Mouse (Mus musculus): ENCODE results near the gene Ogfod1. TPM values are rescaled to one million over a fixed set of nuclear protein-coding genes. Genes with fewer than 3 reads are reported as not detected.

The Ogfod1 gene
- 10 to 100 TPM; 16.7 to 23.2 (median 22.4) TPM for polyA plus RNA-seq (2017; shearing (Covaris generic))

GRCm38 (mm10) chr8:94036944-94037524 is at the start of gene Ogfod1, which contains the start of gene Nudt21:
Gene Ogfod1 (plus strand): TSS chr8:94037198.
Gene Nudt21 (minus strand): TSS chr8:94037031.
- ATAC-seq = peak; percentile 98

- ATAC-seq = no peak
Measured at GRCm38 (mm10) chr8:93989739-93990138, 47.3 kb upstream of the Ogfod1 start.

- no peak for ATAC-seq
Measured at GRCm38 (mm10) chr8:93998961-93999360, 38.0 kb upstream of the Ogfod1 start.

- ATAC-seq = no peak
Measured at GRCm38 (mm10) chr8:94004139-94004538, 32.9 kb upstream of the Ogfod1 start.

- no peak for ATAC-seq
Measured at GRCm38 (mm10) chr8:94009243-94009845, 27.7 kb upstream of the Ogfod1 start.

- peak; percentile 27 for ATAC-seq
Measured at GRCm38 (mm10) chr8:94010101-94010705, 26.8 kb upstream of the Ogfod1 start.

- ATAC-seq = peak; percentile 5
Measured at GRCm38 (mm10) chr8:94011076-94012012, 25.7 kb upstream of the Ogfod1 start.

GRCm38 (mm10) chr8:94012013-94012951 is 24.7 kb upstream of the Ogfod1 start, which contains the start of gene Amfr:
Gene Amfr (minus strand): TSS chr8:94012842.
- peak; percentile 68 for ATAC-seq

GRCm38 (mm10) chr8:94013026-94013612 is 23.9 kb upstream of the Ogfod1 start:
- ATAC-seq = no peak

GRCm38 (mm10) chr8:94023916-94024315 is 13.1 kb upstream of the Ogfod1 start:
- ATAC-seq = no peak

- ATAC-seq = no peak
Measured at GRCm38 (mm10) chr8:94029701-94030100, 7.3 kb upstream of the Ogfod1 start.

- no peak for ATAC-seq
Measured at GRCm38 (mm10) chr8:94033601-94034000, 3.4 kb upstream of the Ogfod1 start.

- no peak for ATAC-seq
Measured at GRCm38 (mm10) chr8:94035200-94035599, 1.8 kb upstream of the Ogfod1 start.

GRCm38 (mm10) chr8:94036541-94036940 is 457 bp upstream of the Ogfod1 start:
- peak; percentile 44 for ATAC-seq

- no peak for ATAC-seq
Measured at GRCm38 (mm10) chr8:94037806-94038205, 808 bp downstream of the Ogfod1 start.

GRCm38 (mm10) chr8:94047845-94048244 is 10.8 kb downstream of the Ogfod1 start:
- ATAC-seq = no peak

- no peak for ATAC-seq
Measured at GRCm38 (mm10) chr8:94052696-94053095, 15.7 kb downstream of the Ogfod1 start.

GRCm38 (mm10) chr8:94057157-94057854 is 20.3 kb downstream of the Ogfod1 start:
- peak; percentile 54 for ATAC-seq

GRCm38 (mm10) chr8:94066121-94066863 is 29.3 kb downstream of the Ogfod1 start:
- no peak for ATAC-seq

- no peak for ATAC-seq
Measured at GRCm38 (mm10) chr8:94068793-94069192, 31.8 kb downstream of the Ogfod1 start.
